Mouse (Mus musculus): ENCODE data around the gene Erp44.

Erp44 gene

GRCm38 (mm10) chr4:48281121-48281520, 1.8 kb upstream of the Erp44 start:
- Histone ChIP-seq H3K9me3 (ENCODE audit: low read length) (no peaks in the 10 kb centered on the region), H3K4me1 (replicated peaks; ENCODE audit: low read depth, low read length) (peaks cover 13% of the 10 kb centered on the region), H3K36me3 (ENCODE audit: insufficient read depth, low read length) (no peaks in the 10 kb centered on the region), H3K4me3 (replicated peaks; ENCODE audit: low read length) (no peak overlapping the region), H3K27me3 (ENCODE audit: insufficient read depth, low read length) (no peaks in the 10 kb centered on the region)
- TF ChIP-seq CTCF (conservative IDR thresholded peaks at IDR 0.05; ENCODE audit: low read length) = no peak
- TF ChIP-seq NANOG (IDR thresholded peaks at IDR 0.05; ENCODE audit: borderline replicate concordance, low read length) = no peak
- TF ChIP-seq POU5F1 (IDR thresholded peaks at IDR 0.05; ENCODE audit: borderline replicate concordance, low read length) = no peak

- no peaks in the 10 kb centered on the region for H3K36me3 ChIP-seq (ENCODE audit: insufficient read depth, low read length)
- TF ChIP-seq POU5F1 (IDR thresholded peaks at IDR 0.05; ENCODE audit: borderline replicate concordance, low read length) (no peak), CTCF (conservative IDR thresholded peaks at IDR 0.05; ENCODE audit: low read length) (no peak), NANOG (IDR thresholded peaks at IDR 0.05; ENCODE audit: borderline replicate concordance, low read length) (no peak)
- H3K9me3 ChIP-seq (ENCODE audit: low read length) = no peaks in the 10 kb centered on the region
- H3K4me1 ChIP-seq (replicated peaks; ENCODE audit: low read depth, low read length) = peaks cover 16% of the 10 kb centered on the region
- H3K27me3 ChIP-seq (ENCODE audit: insufficient read depth, low read length) = 0 out of 2 replicates have a peak, but pooled peaks cover 5% of the 10 kb centered on the region
- H3K4me3 ChIP-seq (replicated peaks; ENCODE audit: low read length) = peak overlapping the region; percentile 100
Measured at GRCm38 (mm10) chr4:48278757-48279497, 431 bp downstream of the Erp44 start.

GRCm38 (mm10) chr4:48277011-48277410, 2.3 kb downstream of the Erp44 start:
- Histone ChIP-seq H3K27me3 (ENCODE audit: insufficient read depth, low read length) (0 out of 2 replicates have a peak, but pooled peaks cover 6% of the 10 kb centered on the region), H3K9me3 (ENCODE audit: low read length) (no peaks in the 10 kb centered on the region), H3K36me3 (ENCODE audit: insufficient read depth, low read length) (no peaks in the 10 kb centered on the region), H3K4me3 (replicated peaks; ENCODE audit: low read length) (no peak overlapping the region), H3K4me1 (replicated peaks; ENCODE audit: low read depth, low read length) (peaks cover 24% of the 10 kb centered on the region)
- TF ChIP-seq POU5F1 (IDR thresholded peaks at IDR 0.05; ENCODE audit: borderline replicate concordance, low read length) (no peak), NANOG (IDR thresholded peaks at IDR 0.05; ENCODE audit: borderline replicate concordance, low read length) (no peak), CTCF (conservative IDR thresholded peaks at IDR 0.05; ENCODE audit: low read length) (no peak)

- no peak overlapping the region for H3K4me3 ChIP-seq (replicated peaks; ENCODE audit: low read length)
- no peaks in the 10 kb centered on the region for H3K9me3 ChIP-seq (ENCODE audit: low read length)
- H3K36me3 ChIP-seq (ENCODE audit: insufficient read depth, low read length) = no peaks in the 10 kb centered on the region
- 0 out of 2 replicates have a peak, but pooled peaks cover 6% of the 10 kb centered on the region for H3K27me3 ChIP-seq (ENCODE audit: insufficient read depth, low read length)
- H3K4me1 ChIP-seq (replicated peaks; ENCODE audit: low read depth, low read length) = peaks cover 32% of the 10 kb centered on the region
- TF ChIP-seq POU5F1 (IDR thresholded peaks at IDR 0.05; ENCODE audit: borderline replicate concordance, low read length) = no peak
- no peak for TF ChIP-seq NANOG (IDR thresholded peaks at IDR 0.05; ENCODE audit: borderline replicate concordance, low read length)
- TF ChIP-seq CTCF (conservative IDR thresholded peaks at IDR 0.05; ENCODE audit: low read length) = no peak
Measured at GRCm38 (mm10) chr4:48275736-48276135, 3.6 kb downstream of the Erp44 start.

- peaks cover 11% of the 10 kb centered on the region; the same call in 1 of the 2 replicates for H3K27me3 ChIP-seq (ENCODE audit: insufficient read depth, low read length)
- no peaks in the 10 kb centered on the region for H3K36me3 ChIP-seq (ENCODE audit: insufficient read depth, low read length)
- no peaks in the 10 kb centered on the region for H3K9me3 ChIP-seq (ENCODE audit: low read length)
- TF ChIP-seq POU5F1 (IDR thresholded peaks at IDR 0.05; ENCODE audit: borderline replicate concordance, low read length) (no peak), NANOG (IDR thresholded peaks at IDR 0.05; ENCODE audit: borderline replicate concordance, low read length) (no peak), CTCF (conservative IDR thresholded peaks at IDR 0.05; ENCODE audit: low read length) (no peak)
- peaks cover 21% of the 10 kb centered on the region for H3K4me1 ChIP-seq (replicated peaks; ENCODE audit: low read depth, low read length)
- H3K4me3 ChIP-seq (replicated peaks; ENCODE audit: low read length) = no peak overlapping the region
Measured at GRCm38 (mm10) chr4:48273119-48273829, 6.1 kb downstream of the Erp44 start.

GRCm38 (mm10) chr4:48271838-48272237, 7.5 kb downstream of the Erp44 start:
- H3K36me3 ChIP-seq (ENCODE audit: insufficient read depth, low read length) = no peaks in the 10 kb centered on the region
- peaks cover 11% of the 10 kb centered on the region; the same call in 1 of the 2 replicates for H3K27me3 ChIP-seq (ENCODE audit: insufficient read depth, low read length)
- peaks cover 19% of the 10 kb centered on the region for H3K4me1 ChIP-seq (replicated peaks; ENCODE audit: low read depth, low read length)
- H3K9me3 ChIP-seq (ENCODE audit: low read length) = no peaks in the 10 kb centered on the region
- H3K4me3 ChIP-seq (replicated peaks; ENCODE audit: low read length) = no peak overlapping the region
- TF ChIP-seq POU5F1 (IDR thresholded peaks at IDR 0.05; ENCODE audit: borderline replicate concordance, low read length) (no peak), NANOG (IDR thresholded peaks at IDR 0.05; ENCODE audit: borderline replicate concordance, low read length) (peak; percentile 61; the same call in 1 of the 2 replicates)

- H3K4me3 ChIP-seq (replicated peaks; ENCODE audit: low read length) = no peak overlapping the region
- TF ChIP-seq NANOG (IDR thresholded peaks at IDR 0.05; ENCODE audit: borderline replicate concordance, low read length) (no peak), CTCF (conservative IDR thresholded peaks at IDR 0.05; ENCODE audit: low read length) (no peak), POU5F1 (IDR thresholded peaks at IDR 0.05; ENCODE audit: borderline replicate concordance, low read length) (no peak)
Measured at GRCm38 (mm10) chr4:48270532-48270931, 8.8 kb downstream of the Erp44 start.

GRCm38 (mm10) chr4:48268127-48268526, 11.2 kb downstream of the Erp44 start:
- Histone ChIP-seq H3K36me3 (ENCODE audit: insufficient read depth, low read length) (no peaks in the 10 kb centered on the region), H3K4me3 (replicated peaks; ENCODE audit: low read length) (no peak overlapping the region), H3K9me3 (ENCODE audit: low read length) (no peaks in the 10 kb centered on the region), H3K4me1 (replicated peaks; ENCODE audit: low read depth, low read length) (peaks cover 16% of the 10 kb centered on the region), H3K27me3 (ENCODE audit: insufficient read depth, low read length) (peaks cover 5% of the 10 kb centered on the region; the same call in 1 of the 2 replicates)
- TF ChIP-seq CTCF (conservative IDR thresholded peaks at IDR 0.05; ENCODE audit: low read length) (no peak), NANOG (IDR thresholded peaks at IDR 0.05; ENCODE audit: borderline replicate concordance, low read length) (no peak), POU5F1 (IDR thresholded peaks at IDR 0.05; ENCODE audit: borderline replicate concordance, low read length) (no peak)

More at GRCm38 (mm10) chr4:48270532-48270931, 8.8 kb downstream of the Erp44 start:
- peaks cover 19% of the 10 kb centered on the region for H3K4me1 ChIP-seq (replicated peaks; ENCODE audit: low read depth, low read length)
- H3K9me3 ChIP-seq (ENCODE audit: low read length) = no peaks in the 10 kb centered on the region
- H3K36me3 ChIP-seq (ENCODE audit: insufficient read depth, low read length) = no peaks in the 10 kb centered on the region
- peaks cover 11% of the 10 kb centered on the region; the same call in 1 of the 2 replicates for H3K27me3 ChIP-seq (ENCODE audit: insufficient read depth, low read length)

All from E14TG2a.4 (cell line).